Mouse (Mus musculus): ENCODE results near the gene Sh2d1a. TPM values are rescaled to one million over a fixed set of nuclear protein-coding genes. Genes with fewer than 3 reads are reported as not detected.

Sh2d1a gene
- 21.1 TPM for polyA plus RNA-seq (2015; fragmentation: Illumina TruSeq; extraction: RNeasy Lipid Tissue Mini Kit (QIAGEN cat#74804); ENCODE audit: insufficient read depth, low replicate concordance)

DNA sequence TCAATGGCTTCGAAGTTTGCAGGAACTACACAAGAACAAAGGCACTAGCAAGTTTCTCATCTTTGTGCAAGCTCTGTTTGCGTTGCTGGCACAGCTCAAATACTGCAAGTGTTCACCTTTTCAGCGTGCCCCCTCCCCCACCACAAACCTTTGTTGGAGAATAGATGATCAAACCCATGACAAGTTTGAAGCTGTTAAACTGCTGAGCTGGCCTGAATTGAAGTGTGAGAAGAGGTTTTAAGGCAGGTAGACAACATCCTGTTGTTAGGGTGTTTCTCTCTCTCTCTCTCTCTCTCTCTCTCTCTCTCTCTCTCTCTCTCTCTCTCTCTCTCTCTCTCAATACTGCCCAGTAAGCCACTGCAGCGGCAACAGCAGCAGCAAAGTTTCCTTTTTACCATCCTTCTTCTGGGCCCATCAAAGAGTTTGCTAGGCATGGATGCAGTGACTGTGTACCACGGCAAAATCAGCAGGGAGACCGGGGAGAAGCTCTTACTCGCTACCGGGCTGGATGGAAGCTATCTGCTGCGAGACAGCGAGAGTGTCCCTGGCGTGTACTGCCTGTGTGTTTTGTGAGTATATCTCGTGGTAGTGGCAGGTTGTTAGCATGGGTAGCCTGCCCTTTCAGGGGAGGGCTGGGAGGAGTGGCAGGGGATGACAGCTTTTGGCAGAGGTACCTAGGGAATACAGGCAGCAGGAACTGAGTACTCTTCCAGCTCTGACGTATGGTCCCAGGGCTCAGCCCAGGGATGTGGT is at the start of gene Sh2d1a:
TSS of gene Sh2d1a (plus strand) at position 163 of the 753 bp plus-strand sequence.

DNA sequence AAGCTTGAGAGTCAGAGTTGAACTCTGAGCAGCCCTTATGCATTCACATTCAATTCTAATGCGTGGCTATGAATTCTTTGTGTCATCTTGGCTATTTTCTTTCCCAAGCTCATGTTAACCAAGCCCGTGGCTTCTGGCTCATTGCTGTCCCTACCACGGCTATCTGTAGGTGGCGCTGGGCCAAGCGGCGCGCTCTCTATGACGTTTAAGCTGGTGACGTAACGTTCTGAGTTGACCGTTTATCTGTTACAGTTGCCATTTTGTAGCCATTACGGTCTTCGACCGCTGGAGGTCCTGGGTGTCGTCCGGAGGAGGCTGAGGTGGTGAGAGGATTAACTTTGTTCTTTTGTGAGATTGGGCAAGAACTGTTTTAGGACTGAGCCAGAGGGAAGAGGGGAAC is 12.8 kb upstream of the Sh2d1a start, which contains the start of gene Tex13c2:
TSS of gene Tex13c2 (plus strand) at position 246 of the 400 bp plus-strand sequence.

Other genes with a start within 250 kb of the Sh2d1a start
- gene Tex13c2, start 12.8 kb upstream of the Sh2d1a start, polyA plus RNA-seq (2015; fragmentation: Illumina TruSeq; extraction: RNeasy Lipid Tissue Mini Kit (QIAGEN cat#74804); ENCODE audit: insufficient read depth, low replicate concordance), result not detected

Data from spleen, adult 10 weeks (tissue).